Mouse (Mus musculus) layer of hippocampus, adult 18-20 months (tissue): ENCODE results near the gene Ythdf1. TPM values are rescaled to one million over a fixed set of nuclear protein-coding genes. Genes with fewer than 3 reads are reported as not detected.
A peak's percentile ranks its signal among the peaks of the same experiment; 100 is the strongest.

Source experiments
- DNase-seq, 2 experiments: peaks; one replicate each; pipeline ENCODE4 v3.0.0; 2022; ENCODE audit warnings: low spot score in 2 of 2
- total RNA-seq, 2 experiments: library from RNA; stranded (reverse); gene quantifications; 2 replicates each; pipeline ENCODE4 v1.2.3; 2021

Ythdf1 gene
- total RNA-seq, 2 experiments from 2014 or later: 50.9 to 55.6 TPM

DNA sequence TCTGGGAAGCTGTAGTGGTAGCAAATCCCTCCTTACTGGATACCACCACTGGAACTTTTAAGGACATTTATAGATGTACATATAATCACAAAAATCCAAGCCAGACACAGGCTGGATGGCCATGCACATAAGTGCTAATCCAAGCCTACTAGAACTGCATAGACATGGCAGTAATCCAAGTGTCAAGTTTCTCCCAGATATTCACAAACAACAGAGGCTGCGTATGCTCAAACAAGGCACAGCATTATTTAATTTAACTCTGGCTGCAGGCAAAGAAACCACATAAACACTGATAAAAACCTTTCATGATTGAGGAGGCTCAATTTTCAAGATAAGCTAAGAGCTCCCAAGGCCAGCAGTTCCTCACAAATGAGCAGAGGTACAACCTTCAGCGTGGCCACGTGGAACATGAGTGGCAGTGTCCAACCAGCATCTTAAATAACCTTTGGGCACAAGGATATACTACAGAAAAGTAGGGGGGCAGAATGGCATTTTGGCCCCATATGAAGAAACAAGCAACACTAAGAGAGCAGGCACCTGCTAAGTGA is 4.8 kb downstream of the Ythdf1 start:
- DNase-seq: no peak

DNA sequence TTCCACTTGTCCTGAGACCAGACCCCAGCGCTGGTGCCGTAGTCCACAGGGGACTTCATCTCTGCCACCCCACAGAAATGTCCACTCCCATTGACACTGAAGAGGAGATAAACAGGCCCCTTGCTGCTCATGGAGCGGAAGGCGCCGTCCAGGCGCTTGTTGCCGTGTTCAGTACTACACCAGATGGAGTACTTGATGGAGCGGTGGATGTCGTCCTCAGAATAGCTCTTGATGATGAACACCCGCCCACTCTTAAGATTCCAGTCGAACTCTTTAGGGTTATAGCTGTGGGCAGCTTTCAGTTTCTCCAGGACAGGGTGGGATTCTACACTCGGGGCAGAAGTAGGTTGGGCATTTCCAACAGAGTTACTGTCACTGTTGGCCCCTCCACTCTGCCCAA is 9.8 kb downstream of the Ythdf1 start:
- peak in 1 of 2 experiments; percentile 51 for DNase-seq

DNA sequence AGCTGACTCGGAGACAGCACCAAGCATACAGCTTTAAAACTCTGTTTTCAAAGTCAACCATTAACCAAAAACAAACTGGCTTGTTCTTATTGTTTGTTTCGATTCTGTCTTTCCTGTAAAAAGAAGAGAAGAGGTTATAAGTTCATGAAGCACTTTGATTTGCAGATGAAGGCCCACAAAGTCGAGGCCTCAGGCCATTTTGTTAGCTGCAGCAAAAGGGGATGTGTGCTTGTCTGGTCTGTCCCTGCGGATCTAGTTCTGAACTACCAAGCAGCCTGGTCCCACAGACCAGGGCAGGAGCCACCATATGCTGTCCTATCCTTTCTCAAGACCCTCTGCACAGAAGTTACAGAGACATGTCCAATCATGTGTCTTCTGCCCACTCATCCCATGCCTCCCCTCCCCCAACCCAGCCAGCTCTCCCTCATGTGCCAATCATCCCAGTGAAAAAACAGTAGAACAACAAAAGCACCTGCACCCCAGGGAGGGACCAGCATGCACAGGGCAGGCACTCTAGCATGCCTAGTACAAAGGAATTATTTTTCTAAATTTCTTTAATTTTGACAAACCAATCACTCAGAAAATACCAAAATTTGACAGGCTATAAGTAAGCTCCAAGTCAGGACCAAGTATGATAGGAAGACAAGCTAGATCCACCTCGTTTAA is 15.1 kb downstream of the Ythdf1 start:
- no peak for DNase-seq

DNA sequence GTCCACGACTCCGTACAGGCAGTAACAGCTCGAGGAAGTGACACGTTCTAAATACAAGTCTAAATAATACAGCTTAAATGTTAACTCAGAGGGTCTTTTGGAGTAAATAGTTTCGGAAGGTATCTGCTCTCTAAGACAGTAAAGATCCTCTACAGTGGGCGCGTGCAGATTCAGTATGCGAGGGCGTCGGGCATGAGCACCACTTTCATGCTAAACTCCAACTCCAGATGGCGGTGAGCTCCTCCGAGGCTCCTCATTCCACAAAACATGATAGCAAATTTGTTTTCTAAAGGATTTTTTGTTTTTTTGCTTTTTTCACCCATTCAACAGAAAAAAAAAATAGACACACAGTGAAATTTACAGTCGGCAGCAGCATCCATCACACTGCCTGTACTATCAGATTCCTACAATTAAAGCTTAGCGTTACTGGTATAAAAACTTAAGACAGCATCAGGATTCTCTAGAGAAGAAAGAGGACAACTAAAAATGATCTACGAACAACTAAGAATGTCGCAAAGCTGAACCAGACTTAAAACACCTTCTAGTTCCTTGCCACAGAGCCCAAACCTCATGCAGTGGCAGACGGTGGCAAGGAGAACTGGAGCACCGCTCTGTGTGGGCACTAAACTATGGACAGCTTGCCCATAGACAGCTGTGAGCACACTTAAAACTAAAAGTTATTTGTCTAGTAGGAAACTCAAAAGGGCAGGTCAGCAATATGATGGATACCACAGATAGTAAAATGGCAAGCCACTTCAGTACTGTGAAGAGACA is 16.1 kb downstream of the Ythdf1 start:
- peak in 1 of 2 experiments; percentile 46 for DNase-seq

DNA sequence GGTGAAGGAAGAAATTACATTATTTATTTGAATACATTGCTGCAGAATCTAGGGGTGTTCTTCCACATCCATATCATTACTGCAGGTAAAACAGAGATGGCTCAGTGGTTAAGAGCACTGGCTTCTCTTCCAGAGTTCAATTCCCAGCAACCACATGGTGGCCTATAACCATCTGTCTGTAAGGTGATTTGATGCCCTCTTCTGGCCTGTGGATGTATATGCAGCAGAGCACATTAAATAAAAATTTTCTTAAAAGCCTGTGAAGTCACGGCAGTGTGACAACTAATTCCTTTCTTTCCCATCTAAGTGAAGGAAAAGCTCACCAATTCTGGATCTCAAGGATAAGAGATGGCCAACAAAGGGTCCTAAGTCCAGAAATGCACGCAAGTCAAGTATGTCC is 18.7 kb downstream of the Ythdf1 start:
- DNase-seq: peak in 1 of 2 experiments; percentile 41

DNA sequence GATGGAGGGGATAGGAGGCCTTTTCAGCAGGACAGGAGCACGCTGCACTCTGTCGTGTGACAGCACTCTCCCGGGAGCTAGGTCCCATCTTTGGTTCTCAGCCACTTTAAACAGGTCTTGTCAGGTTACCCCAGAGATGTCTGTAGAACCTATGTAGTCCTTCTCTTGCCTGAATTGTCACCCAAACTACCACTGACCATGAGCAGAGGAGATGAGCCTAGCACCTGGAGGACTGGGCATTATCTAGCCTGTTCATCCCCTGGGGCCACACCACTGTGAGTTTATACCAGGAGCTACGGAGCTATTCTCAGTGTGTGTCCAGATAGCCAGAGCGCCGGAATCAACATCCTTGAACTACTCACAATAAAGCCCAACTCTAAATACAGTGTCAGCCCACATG is 22.9 kb downstream of the Ythdf1 start:
- no peak for DNase-seq

DNA sequence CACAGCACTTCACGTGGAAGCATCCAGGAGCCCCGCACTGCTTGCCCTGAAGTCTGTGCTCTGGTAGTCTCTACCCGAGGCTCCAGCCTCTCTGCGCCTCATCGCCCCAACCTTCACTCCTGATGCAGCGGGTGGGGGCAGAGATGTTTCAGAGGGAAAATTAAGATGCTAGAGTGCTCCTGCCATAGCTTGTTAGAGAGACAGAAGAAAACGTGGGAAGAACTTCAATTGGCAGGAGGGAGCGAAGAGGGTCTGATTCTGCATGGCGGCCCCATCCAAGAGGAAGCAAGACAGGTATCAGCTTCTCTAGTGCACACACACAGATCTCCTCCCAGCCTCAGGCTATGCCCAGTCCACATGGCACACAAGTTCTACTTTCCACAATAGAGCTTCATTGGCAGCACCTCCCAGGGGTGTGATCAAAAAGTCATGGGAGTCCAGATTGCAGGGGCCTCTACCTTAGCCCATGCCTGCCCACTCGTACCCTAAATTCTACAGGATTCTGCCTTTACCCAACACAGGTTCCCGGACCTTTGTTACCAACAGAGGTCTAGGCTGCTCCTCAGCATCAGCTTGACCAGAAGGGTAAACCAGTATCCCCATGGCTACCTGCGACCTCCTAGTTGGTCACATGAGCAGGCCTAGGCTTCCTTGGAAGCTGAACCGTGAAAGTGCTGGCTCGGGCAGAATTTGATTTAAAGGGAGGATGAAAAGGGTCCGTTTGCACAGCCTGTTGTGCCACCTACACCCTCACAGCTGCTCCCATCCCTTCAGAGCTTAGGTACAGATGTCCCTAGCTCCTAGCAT is 23.7 kb downstream of the Ythdf1 start:
- DNase-seq: peak in 1 of 2 experiments; percentile 44

DNA sequence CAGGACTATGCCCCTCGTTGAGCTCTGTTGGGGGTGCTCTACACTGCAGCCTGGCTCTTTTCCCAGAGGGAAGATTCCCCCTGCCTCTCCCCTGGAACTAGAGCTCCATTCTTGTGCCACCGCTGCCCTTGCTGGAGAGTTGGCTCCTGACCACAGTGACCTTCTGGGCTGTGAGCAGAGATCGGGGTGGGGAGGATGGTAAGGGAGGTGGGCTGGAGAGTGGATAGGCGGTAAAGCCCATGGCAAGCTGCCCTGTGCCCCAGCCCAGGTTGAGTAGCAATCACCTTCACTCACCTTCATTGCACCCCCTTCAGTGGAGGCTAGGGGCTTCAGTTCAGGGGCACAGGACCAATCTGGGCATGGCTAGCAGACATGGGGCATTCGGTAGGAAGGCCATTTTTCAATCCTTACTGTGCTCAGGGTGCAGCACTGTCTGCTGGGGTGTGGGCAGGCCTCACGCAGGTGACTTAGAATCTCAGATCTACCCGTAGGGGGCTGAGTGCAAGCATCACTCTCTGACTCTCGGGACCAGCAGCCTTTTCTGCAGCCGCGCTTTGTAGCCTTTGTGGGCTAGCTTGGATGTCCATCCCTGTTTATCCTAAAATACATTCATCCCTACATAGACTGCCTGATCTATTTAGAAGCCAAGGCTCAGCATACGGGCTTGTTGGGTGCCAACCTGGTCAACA is 24.8 kb downstream of the Ythdf1 start:
- DNase-seq: no peak

DNA sequence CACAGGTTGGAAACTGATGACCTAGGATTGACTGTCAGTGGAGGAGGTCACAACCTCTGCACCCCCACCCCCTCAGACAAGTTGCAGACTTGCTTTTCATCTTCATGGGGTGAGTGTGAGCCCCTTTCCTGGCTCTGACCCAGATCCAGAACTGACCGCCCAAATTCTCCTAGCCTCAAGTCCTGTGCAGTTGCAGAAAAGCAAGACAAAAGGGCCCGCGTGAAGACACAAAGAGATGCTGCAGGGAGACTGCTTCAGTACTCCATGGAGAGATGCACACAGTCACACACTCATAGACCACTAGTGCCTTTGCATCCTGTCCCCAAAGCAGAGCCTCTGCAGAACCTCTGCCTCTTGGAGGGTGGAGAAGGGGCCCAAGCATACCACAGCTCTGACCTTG is 25.4 kb downstream of the Ythdf1 start:
- peak in 1 of 2 experiments; percentile 47 for DNase-seq

DNA sequence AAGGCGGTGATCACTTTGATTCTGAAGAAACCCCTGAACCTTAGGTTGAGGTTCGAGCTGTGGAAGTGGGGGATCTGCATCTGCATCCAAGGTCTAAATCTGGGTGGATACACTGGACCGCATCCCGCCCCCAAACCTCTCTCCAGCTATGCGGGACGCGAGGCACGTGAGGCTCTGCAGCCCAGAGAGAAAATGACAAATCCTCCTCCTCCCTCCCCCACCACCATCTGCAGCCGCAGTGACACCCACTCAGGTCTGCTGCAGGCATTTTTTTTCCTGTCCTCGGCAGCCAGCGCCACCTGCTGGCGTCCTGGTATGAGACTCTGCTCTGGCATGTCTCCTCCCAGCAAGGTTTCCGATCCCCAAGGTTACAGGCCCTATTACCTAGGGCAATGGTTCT is 26.0 kb downstream of the Ythdf1 start:
- peak; percentile 91 to 96 for DNase-seq

DNA sequence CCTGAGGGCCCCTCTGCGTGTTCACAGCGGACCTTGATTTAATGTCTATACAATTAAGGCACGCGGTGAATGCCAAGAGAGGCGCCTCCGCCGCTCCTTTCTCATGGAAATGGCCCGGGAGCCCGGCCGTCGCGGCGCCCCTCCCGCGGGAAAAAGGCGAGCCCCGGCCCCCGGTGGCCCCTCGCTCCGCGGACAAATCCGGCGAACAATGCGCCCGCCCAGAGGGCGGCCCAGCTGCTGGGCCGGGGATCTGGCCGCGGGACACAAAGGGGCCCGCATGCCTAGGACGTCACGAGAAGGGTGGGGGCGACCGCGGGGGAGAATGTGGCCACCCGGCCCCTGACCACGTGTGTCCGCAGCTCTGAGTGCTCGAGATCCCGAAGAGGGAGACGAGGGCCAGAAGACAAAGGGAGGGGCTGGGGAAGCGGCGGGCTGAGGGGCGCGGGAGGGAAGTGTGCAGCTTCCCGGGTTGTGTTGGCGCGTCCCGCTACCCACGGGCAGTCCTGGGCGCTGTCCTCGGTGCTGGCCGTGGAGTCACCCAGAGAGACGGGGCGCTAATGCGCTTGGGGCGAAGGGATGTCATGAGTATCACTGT is 26.6 kb downstream of the Ythdf1 start:
- peak in 1 of 2 experiments; percentile 37 for DNase-seq

DNA sequence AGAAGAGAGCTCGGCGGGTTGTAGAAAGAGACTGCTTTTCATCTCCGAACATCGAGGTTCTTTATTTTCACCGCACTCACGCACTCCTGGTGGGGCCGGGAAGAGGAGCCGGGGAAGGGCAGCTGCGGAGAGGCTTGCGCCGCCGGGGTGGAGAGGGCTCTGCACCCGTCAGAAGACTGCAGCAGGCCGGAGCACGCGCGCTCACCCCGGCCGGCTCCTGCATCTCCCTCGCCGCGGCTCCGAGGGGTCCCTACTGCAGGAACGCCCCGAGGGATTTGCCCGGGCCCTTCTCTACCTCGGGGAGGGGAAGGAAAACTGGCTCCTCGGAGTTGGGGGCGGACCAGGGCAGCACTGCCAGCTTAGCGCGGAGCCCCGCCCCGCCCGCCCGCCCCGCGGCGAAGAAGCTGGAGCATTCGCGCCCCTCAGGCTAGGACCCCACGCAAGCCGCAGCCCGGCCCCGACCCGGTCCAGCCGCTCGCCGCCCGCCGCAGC is 27.2 kb downstream of the Ythdf1 start:
- peak; percentile 54 to 69 for DNase-seq

DNA sequence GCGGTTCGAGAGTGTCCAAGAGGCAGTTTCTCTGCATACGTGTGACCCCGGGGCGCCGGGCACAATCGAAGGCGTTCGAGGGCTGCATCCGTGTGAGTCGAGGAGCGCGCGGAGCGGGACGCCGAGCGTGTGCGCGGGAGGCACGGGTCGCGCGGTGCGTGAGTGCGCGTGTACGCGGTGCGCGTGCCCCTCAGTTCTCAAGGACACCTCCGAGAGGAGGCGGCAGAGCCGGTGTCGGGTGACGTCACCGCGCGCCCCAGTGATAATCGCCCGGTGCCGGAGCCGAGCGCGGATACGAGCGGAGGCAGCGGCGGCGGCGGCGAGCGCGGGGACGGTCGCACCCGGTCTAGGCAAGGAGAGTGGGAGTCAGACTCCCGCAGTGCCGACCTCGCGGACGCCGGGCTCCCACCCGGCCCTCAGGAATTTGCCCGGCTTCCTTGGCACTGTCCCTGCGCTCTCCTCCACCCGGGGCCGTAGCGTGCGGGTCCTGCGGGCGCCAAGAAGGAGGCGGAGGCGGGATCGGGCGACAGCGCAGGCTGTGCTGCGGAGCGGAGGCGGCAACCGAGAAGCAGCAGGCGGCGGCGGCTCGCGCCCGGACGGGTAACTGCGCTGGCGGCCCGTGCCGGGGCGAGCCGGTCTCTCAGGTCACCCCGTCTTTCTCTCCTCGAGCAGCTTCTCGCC is 27.8 kb downstream of the Ythdf1 start:
- DNase-seq: peak; percentile 93 to 95

DNA sequence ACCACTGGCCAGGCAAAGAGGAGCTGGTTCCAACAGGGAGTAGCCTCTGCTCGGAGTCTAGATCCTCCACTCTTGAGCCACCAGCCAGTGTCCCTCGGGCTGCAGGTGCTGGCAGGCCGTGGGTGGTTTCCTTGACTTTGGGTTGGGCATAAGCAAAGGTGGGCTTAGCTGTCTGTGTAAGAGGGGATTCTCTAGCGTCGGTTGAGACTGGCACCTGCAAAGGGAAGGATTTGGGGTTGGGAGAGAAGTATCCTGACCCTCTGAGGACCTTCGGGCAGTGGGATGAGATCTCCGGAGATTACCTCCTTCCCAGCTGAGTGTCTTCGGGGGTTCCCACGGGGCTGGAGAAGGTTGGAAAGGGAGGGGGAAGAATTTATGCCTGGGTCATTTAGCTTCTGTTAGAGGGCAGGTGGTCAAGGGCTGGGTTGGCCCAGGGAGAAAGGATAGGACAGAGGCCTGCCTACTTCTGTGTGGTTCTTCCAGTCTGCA is 28.9 kb downstream of the Ythdf1 start:
- no peak for DNase-seq

DNA sequence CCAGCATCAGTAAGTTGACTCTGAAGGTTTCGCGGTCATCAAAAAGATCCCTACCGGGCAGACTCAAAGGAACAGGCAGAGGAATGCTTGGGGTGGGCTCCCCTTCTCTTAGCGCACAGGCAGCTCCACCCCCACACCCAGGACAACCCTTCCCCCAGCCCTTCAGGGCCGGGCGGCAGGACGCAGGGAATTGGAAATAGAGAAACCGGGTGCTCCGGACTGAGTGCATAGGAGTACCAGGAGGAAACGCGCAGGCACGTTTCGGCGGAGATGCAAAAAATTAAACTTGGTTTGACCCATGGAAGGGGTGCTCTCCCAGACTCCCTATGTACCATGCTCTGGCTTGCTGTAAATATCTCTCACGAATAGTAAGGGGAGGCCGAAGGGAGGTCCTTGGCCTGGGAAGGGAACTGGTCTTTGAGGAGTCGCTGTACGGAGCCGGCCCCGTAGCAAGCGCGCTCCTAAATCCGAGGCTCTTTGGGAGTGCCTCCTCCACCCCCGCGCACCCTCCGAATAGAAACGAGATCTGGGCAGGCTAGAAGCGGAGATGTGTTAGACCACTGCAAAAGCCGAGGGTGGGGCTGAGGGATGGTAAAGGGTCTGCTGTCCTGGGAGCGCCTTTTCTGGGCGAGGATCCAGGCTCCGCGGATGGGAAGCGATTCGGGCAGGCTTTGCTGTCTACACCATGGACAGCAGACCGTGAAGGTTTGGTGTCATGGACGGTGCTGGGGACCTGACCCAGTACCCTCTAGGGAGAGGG is 29.5 kb downstream of the Ythdf1 start:
- DNase-seq: peak in 1 of 2 experiments; percentile 81

DNA sequence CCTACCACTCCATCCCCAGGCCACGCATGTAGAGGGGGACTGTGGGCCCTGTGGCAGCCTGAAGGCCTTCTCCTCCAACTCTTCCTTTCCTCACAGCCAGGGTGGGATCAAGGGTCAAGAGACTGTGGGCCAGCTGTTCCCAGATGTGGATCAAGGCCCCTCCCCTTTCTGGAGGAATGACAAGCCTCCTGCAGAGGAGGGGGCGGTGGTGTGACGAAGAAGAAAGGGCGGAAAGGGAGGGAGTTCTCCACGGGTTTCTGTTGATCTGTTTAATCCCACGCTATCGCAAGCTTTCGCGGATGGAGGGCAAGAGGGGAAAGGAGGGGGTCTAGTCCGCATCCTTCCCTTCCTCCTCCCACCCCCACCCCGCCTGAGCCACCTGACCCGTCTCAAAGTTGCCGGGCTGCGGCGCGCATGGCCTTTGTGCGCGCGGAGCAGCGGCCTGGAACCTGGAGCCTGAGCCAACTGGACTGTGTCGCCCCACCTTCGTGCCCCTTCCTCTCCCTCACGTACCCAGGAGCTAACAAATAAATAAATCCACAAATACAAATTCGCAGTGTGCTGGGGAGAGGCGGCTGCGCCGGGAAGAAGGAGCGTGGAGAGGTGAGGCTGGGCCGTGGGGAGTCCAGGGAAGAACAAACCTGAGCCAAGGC is 30.2 kb downstream of the Ythdf1 start:
- no peak for DNase-seq

DNA sequence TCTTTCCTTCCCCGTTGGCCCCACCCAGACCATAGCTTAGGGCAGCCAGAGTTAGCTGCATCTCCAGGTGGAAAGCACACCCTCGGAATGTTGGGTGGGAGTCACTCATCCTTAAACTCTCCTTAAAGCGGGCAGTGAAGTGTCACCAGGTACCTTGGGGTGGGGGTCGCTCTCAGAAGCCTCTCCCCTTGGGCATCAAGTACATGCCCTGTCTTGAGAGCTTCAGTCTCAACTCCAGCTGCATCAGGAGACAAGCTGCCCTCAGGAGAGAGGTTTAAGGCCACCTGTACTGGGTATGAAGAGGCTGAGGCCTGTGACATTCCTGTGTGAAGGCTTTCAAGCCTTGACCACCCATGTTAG is 30.8 kb downstream of the Ythdf1 start:
- no peak for DNase-seq

DNA sequence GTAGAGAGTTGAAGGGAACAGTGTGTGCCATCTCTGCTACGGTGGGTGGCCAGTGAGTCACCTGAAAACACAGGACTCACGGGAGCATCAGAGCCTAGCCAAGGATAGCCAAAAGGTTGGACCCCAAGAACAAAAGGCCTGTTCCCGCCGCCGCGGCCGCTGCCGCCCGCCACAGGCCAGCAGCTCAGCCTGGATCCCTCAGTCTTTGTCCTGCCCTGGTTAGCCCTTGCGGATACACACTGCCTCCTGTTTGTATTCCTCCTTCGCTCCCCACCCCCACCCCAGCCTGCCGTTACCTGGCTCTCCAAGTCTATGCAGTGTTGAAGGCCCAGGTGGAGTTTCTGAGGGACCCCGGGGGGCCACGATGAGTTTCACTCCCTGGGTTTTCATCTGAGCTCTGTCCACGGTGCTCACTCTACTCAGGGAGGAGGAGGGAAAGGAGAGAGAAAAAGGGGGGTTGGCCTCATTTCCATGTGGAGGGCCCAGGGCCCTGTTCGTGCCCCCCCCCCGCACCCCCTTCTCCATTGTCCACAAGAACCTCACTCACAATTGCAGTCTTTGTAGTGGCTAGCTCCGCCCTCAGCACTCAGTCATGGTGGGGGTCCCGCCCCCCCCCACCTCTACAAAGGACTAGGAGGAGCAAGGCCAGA is 31.4 kb downstream of the Ythdf1 start:
- DNase-seq: no peak
